Mouse (Mus musculus): ENCODE results near the gene Prickle4. TPM values are rescaled to one million over a fixed set of nuclear protein-coding genes. Genes with fewer than 3 reads are reported as not detected.

Gene Prickle4
- polyA plus RNA-seq, 1 experiment from 2014 or later: 1.0 TPM

- peak; percentile 93 for ATAC-seq (ENCODE audit: insufficient read depth, low FRiP score)
- peak overlapping the region; percentile 91 for H3K9ac ChIP-seq (ENCODE audit: low read length)
- H3K27me3 ChIP-seq (ENCODE audit: control insufficient read depth, insufficient read depth, low read length): no peaks in the 10 kb centered on the region
- H3K27ac ChIP-seq (ENCODE audit: low read length): peak overlapping the region; percentile 87
- H3K9me3 ChIP-seq (replicated peaks; ENCODE audit: control insufficient read depth, low read length): no peaks in the 10 kb centered on the region
- H3K4me1 ChIP-seq (ENCODE audit: control insufficient read depth, insufficient read depth, low read length): peaks cover 20% of the 10 kb centered on the region; the same call in 1 of the 2 replicates
- WGBS: under 1% methylated on average over 70 of the region's 70 CpGs
- H3K36me3 ChIP-seq (ENCODE audit: control insufficient read depth, insufficient read depth, low read length): no peaks in the 10 kb centered on the region
- peak overlapping the region; percentile 92 for H3K4me3 ChIP-seq (replicated peaks; ENCODE audit: low read length)
- peak overlapping the region; percentile 99 for H3K4me2 ChIP-seq (ENCODE audit: low read depth, low read length)
Observed at GRCm38 (mm10) chr17:47687409-47688343, 6.9 kb downstream of the Prickle4 start.

- no peak for ATAC-seq (ENCODE audit: insufficient read depth, low FRiP score)
- Histone ChIP-seq H3K4me3 (replicated peaks; ENCODE audit: low read length) (no peak overlapping the region), H3K27ac (ENCODE audit: low read length) (no peak overlapping the region), H3K27me3 (ENCODE audit: control insufficient read depth, insufficient read depth, low read length) (no peaks in the 10 kb centered on the region), H3K9me3 (replicated peaks; ENCODE audit: control insufficient read depth, low read length) (no peaks in the 10 kb centered on the region), H3K4me1 (ENCODE audit: control insufficient read depth, insufficient read depth, low read length) (peaks cover 12% of the 10 kb centered on the region; the same call in 1 of the 2 replicates), H3K36me3 (ENCODE audit: control insufficient read depth, insufficient read depth, low read length) (0 out of 2 replicates have a peak, but pooled peaks cover 2% of the 10 kb centered on the region), H3K4me2 (ENCODE audit: low read depth, low read length) (no peak overlapping the region), H3K9ac (ENCODE audit: low read length) (no peak overlapping the region)
- WGBS: 63% methylated on average over 4 of the region's 4 CpGs
Observed at GRCm38 (mm10) chr17:47682836-47683235, 11.7 kb downstream of the Prickle4 start.

GRCm38 (mm10) chr17:47678702-47679101, 15.8 kb downstream of the Prickle4 start:
- H3K27me3 ChIP-seq (ENCODE audit: control insufficient read depth, insufficient read depth, low read length): no peaks in the 10 kb centered on the region
- no peak for ATAC-seq (ENCODE audit: insufficient read depth, low FRiP score)
- no peak overlapping the region for H3K4me2 ChIP-seq (ENCODE audit: low read depth, low read length)
- no peaks in the 10 kb centered on the region for H3K9me3 ChIP-seq (replicated peaks; ENCODE audit: control insufficient read depth, low read length)
- no peak overlapping the region for H3K4me3 ChIP-seq (replicated peaks; ENCODE audit: low read length)
- 66% methylated on average over 5 of the region's 5 CpGs for WGBS
- 0 out of 2 replicates have a peak, but pooled peaks cover 2% of the 10 kb centered on the region for H3K36me3 ChIP-seq (ENCODE audit: control insufficient read depth, insufficient read depth, low read length)
- H3K27ac ChIP-seq (ENCODE audit: low read length): peak overlapping the region; percentile 21; the same call in 1 of the 2 replicates
- H3K4me1 ChIP-seq (ENCODE audit: control insufficient read depth, insufficient read depth, low read length): no peaks in the 10 kb centered on the region
- H3K9ac ChIP-seq (ENCODE audit: low read length): no peak overlapping the region

- no peaks in the 10 kb centered on the region for H3K4me1 ChIP-seq (ENCODE audit: control insufficient read depth, insufficient read depth, low read length)
- no peaks in the 10 kb centered on the region for H3K27me3 ChIP-seq (ENCODE audit: control insufficient read depth, insufficient read depth, low read length)
- WGBS: 68% methylated on average over 5 of the region's 5 CpGs
- H3K4me2 ChIP-seq (ENCODE audit: low read depth, low read length): no peak overlapping the region
- no peak overlapping the region for H3K9ac ChIP-seq (ENCODE audit: low read length)
- no peak overlapping the region for H3K4me3 ChIP-seq (replicated peaks; ENCODE audit: low read length)
- H3K9me3 ChIP-seq (replicated peaks; ENCODE audit: control insufficient read depth, low read length): no peaks in the 10 kb centered on the region
- H3K27ac ChIP-seq (ENCODE audit: low read length): peak overlapping the region; percentile 21; the same call in 1 of the 2 replicates
- ATAC-seq (ENCODE audit: insufficient read depth, low FRiP score): no peak
- H3K36me3 ChIP-seq (ENCODE audit: control insufficient read depth, insufficient read depth, low read length): 0 out of 2 replicates have a peak, but pooled peaks cover 2% of the 10 kb centered on the region
Observed at GRCm38 (mm10) chr17:47678238-47678637, 16.3 kb downstream of the Prickle4 start.

GRCm38 (mm10) chr17:47676581-47676980, 18.0 kb downstream of the Prickle4 start:
- no peaks in the 10 kb centered on the region for H3K9me3 ChIP-seq (replicated peaks; ENCODE audit: control insufficient read depth, low read length)
- H3K27me3 ChIP-seq (ENCODE audit: control insufficient read depth, insufficient read depth, low read length): no peaks in the 10 kb centered on the region
- H3K4me2 ChIP-seq (ENCODE audit: low read depth, low read length): no peak overlapping the region
- ATAC-seq (ENCODE audit: insufficient read depth, low FRiP score): no peak
- H3K9ac ChIP-seq (ENCODE audit: low read length): no peak overlapping the region
- 0 out of 2 replicates have a peak, but pooled peaks cover 2% of the 10 kb centered on the region for H3K36me3 ChIP-seq (ENCODE audit: control insufficient read depth, insufficient read depth, low read length)
- peaks cover 9% of the 10 kb centered on the region for H3K4me1 ChIP-seq (ENCODE audit: control insufficient read depth, insufficient read depth, low read length)
- no peak overlapping the region for H3K27ac ChIP-seq (ENCODE audit: low read length)
- WGBS: 23% methylated on average over 9 of the region's 9 CpGs
- no peak overlapping the region for H3K4me3 ChIP-seq (replicated peaks; ENCODE audit: low read length)

- peaks cover 9% of the 10 kb centered on the region for H3K4me1 ChIP-seq (ENCODE audit: control insufficient read depth, insufficient read depth, low read length)
- H3K4me2 ChIP-seq (ENCODE audit: low read depth, low read length): peak overlapping the region; percentile 93
- H3K36me3 ChIP-seq (ENCODE audit: control insufficient read depth, insufficient read depth, low read length): no peaks in the 10 kb centered on the region
- 0 out of 2 replicates have a peak overlapping the region, but pooled peaks have one; percentile 38 for H3K27ac ChIP-seq (ENCODE audit: low read length)
- H3K9me3 ChIP-seq (replicated peaks; ENCODE audit: control insufficient read depth, low read length): no peaks in the 10 kb centered on the region
- peak overlapping the region; percentile 44 for H3K4me3 ChIP-seq (replicated peaks; ENCODE audit: low read length)
- H3K9ac ChIP-seq (ENCODE audit: low read length): peak overlapping the region; percentile 72
- 7% methylated on average over 67 of the region's 68 CpGs for WGBS
- peak; percentile 75 for ATAC-seq (ENCODE audit: insufficient read depth, low FRiP score)
- H3K27me3 ChIP-seq (ENCODE audit: control insufficient read depth, insufficient read depth, low read length): no peaks in the 10 kb centered on the region
Observed at GRCm38 (mm10) chr17:47672311-47673111, 22.0 kb downstream of the Prickle4 start.

- ATAC-seq (ENCODE audit: insufficient read depth, low FRiP score): peak; percentile 30; the same call in 1 of the 2 replicates
- WGBS: 29% methylated on average over 14 of the region's 14 CpGs
- H3K9ac ChIP-seq (ENCODE audit: low read length): peak overlapping the region; percentile 72
Observed at GRCm38 (mm10) chr17:47671988-47672310, 22.6 kb downstream of the Prickle4 start.

GRCm38 (mm10) chr17:47669166-47669565, 25.4 kb downstream of the Prickle4 start:
- no peak overlapping the region for H3K4me2 ChIP-seq (ENCODE audit: low read depth, low read length)
- no peaks in the 10 kb centered on the region for H3K36me3 ChIP-seq (ENCODE audit: control insufficient read depth, insufficient read depth, low read length)
- no peak overlapping the region for H3K27ac ChIP-seq (ENCODE audit: low read length)
- ATAC-seq (ENCODE audit: insufficient read depth, low FRiP score): no peak
- no peak overlapping the region for H3K4me3 ChIP-seq (replicated peaks; ENCODE audit: low read length)
- H3K27me3 ChIP-seq (ENCODE audit: control insufficient read depth, insufficient read depth, low read length): no peaks in the 10 kb centered on the region
- peaks cover 9% of the 10 kb centered on the region for H3K4me1 ChIP-seq (ENCODE audit: control insufficient read depth, insufficient read depth, low read length)
- H3K9ac ChIP-seq (ENCODE audit: low read length): no peak overlapping the region
- 66% methylated on average over 4 of the region's 4 CpGs for WGBS
- no peaks in the 10 kb centered on the region for H3K9me3 ChIP-seq (replicated peaks; ENCODE audit: control insufficient read depth, low read length)

More at GRCm38 (mm10) chr17:47671988-47672310, 22.6 kb downstream of the Prickle4 start:
- Histone ChIP-seq H3K27ac (ENCODE audit: low read length) (no peak overlapping the region), H3K36me3 (ENCODE audit: control insufficient read depth, insufficient read depth, low read length) (no peaks in the 10 kb centered on the region), H3K4me2 (ENCODE audit: low read depth, low read length) (peak overlapping the region; percentile 93), H3K4me3 (replicated peaks; ENCODE audit: low read length) (peak overlapping the region; percentile 44), H3K9me3 (replicated peaks; ENCODE audit: control insufficient read depth, low read length) (no peaks in the 10 kb centered on the region), H3K27me3 (ENCODE audit: control insufficient read depth, insufficient read depth, low read length) (no peaks in the 10 kb centered on the region), H3K4me1 (ENCODE audit: control insufficient read depth, insufficient read depth, low read length) (peaks cover 9% of the 10 kb centered on the region)

All from stomach, embryonic 16.5 days (tissue).